Mouse (Mus musculus): ENCODE data around the gene Galnt3.

- no peak for TF ChIP-seq FLI1 (IDR thresholded peaks at IDR 0.05; ENCODE audit: low read length)
- TF ChIP-seq GATA1 (IDR thresholded peaks at IDR 0.05; ENCODE audit: borderline replicate concordance, low read length) = no peak
Measured at GRCm38 (mm10) chr2:66170721-66171120, 45.9 kb upstream of the Galnt3 start.
